11 mouse cellular contexts compared by ENCODE assay signal in the genomic region with DNA sequence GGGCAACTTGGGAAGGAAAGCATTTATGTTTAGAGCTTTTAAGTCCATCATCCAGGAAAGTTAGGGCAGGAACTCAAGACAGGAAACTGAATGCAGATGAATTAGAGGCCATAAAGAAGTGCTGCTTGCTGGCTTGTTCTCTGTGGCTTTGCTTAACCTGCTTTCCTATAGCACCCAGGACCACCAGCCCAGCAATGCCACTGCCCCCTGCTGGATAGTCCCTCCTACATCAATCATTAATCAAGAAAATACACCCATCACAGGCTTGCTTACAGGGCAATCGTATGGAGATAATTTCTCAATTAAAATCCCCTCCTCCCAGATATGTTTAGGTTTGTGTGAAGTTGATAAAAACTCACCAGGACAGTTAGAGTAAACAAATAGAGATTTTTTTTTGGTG. TPM values are rescaled to one million over a fixed set of nuclear protein-coding genes. Genes with fewer than 3 reads are reported as not detected.
A peak's percentile ranks its signal among the peaks of the same experiment; 100 is the strongest.
DNase-seq lines count a peak whose midpoint lies in the region; ATAC-seq and TF ChIP-seq lines count a peak whose summit lies in the region.
"Had no signal": no experiment of that assay in that cellular context is flagged by ENCODE, and none has a peak within 500 bp of the region (broad histone marks: within the 10 kb centered on the region; RNA-seq: fewer than 3 reads in every experiment).

No protein-coding gene starts in this region.

- no peaks in the 10 kb centered on the region for H3K27me3 ChIP-seq in kidney, embryonic 15.5 days
- H3K27me3 ChIP-seq: limb, embryonic 15.5 days had no signal

- peak; percentile 45; the same call in 1 of the 2 replicates for TF ChIP-seq CTCF in embryonic fibroblast, embryonic 13.5 days (IDR thresholded peaks at IDR 0.05; ENCODE audit: borderline replicate concordance, insufficient read depth, low read length)

- H3K4me1 ChIP-seq in kidney, embryonic 15.5 days = peaks cover 10% of the 10 kb centered on the region
- H3K4me1 ChIP-seq in embryonic fibroblast, embryonic 13.5 days (ENCODE audit: control insufficient read depth, insufficient read depth, low read length) = no peaks in the 10 kb centered on the region

- ATAC-seq in CD4-positive, CD25-positive, alpha-beta regulatory T cell, adult 4 months = no peak
- ATAC-seq in kidney, embryonic 15.5 days (replicated peaks; ENCODE audit: low FRiP score) = no peak
- no peak for ATAC-seq in erythroid progenitor cell, adult 5-6 weeks (replicated peaks; ENCODE audit: low FRiP score, poor library complexity, severe bottlenecking)

- 0 out of 2 replicates have a peak, but pooled peaks cover 5% of the 10 kb centered on the region for H3K36me3 ChIP-seq in kidney, embryonic 15.5 days
- H3K36me3 ChIP-seq: limb, embryonic 15.5 days had no signal

- no peak for TF ChIP-seq POLR2A in embryonic fibroblast, embryonic 13.5 days (IDR thresholded peaks at IDR 0.05; ENCODE audit: low read depth, low read length)

- H3K9me3 ChIP-seq in kidney, embryonic 15.5 days (replicated peaks) = no peaks in the 10 kb centered on the region
- H3K9me3 ChIP-seq: limb, embryonic 15.5 days had no signal

- no peak overlapping the region for H3K4me2 ChIP-seq in kidney, embryonic 15.5 days
- H3K4me2 ChIP-seq: limb, embryonic 15.5 days had no signal

- no peak overlapping the region for H3K9ac ChIP-seq in kidney, embryonic 15.5 days
- H3K9ac ChIP-seq: limb, embryonic 15.5 days had no signal

- 57% methylated on average over 1 of the region's 1 CpGs for WGBS in kidney, embryonic 15.5 days

- no peak overlapping the region for H3K4me3 ChIP-seq in kidney, embryonic 15.5 days (replicated peaks)
- no peak overlapping the region for H3K4me3 ChIP-seq in embryonic fibroblast, embryonic 13.5 days (ENCODE audit: insufficient read depth, low read length)
- H3K4me3 ChIP-seq: limb, embryonic 15.5 days had no signal

- DNase-seq in CD4-positive, CD25-positive, alpha-beta regulatory T cell, adult 2 months (ENCODE audit: low read depth, low spot score) = peak; percentile 40
- peak; percentile 44 for DNase-seq in kidney, postnatal 10 days
- peak; percentile 61 for DNase-seq in 3T3-L1 (ENCODE audit: low read depth, low spot score)
- no peak for DNase-seq in frontal cortex, postnatal 10 days (ENCODE audit: low spot score in 2 of 2)
- DNase-seq: adrenal gland, postnatal 10 days had no signal

- H3K27ac ChIP-seq in kidney, embryonic 15.5 days = no peak overlapping the region
- no peak overlapping the region for H3K27ac ChIP-seq in embryonic fibroblast, embryonic 13.5 days (ENCODE audit: insufficient read depth, low read length)
- H3K27ac ChIP-seq: limb, embryonic 15.5 days had no signal

RNA-seq across cellular contexts. Expression of gene Fdxacb1, which starts 4.7 kb away (rescaled TPM):
- polyA plus RNA-seq in CD4-positive, CD25-positive, alpha-beta regulatory T cell, adult 4 months (2017; shearing (Covaris generic)) = 10 to 100 TPM in 1 of 2 experiments, 1 to 10 TPM in 1; 6.5 to 17.9 TPM
- 10.9 and 11.7 TPM in 2 replicates for polyA plus RNA-seq in kidney, embryonic 15.5 days (2015; fragmentation: Nextera tagmentation; extraction: Ambion mirVana)
- 7.2 and 9.3 TPM in 2 replicates for polyA plus RNA-seq in embryonic fibroblast, embryonic 13.5 days (2011; ENCODE audit: insufficient read length, low read depth, missing spikeins)
- total RNA-seq in erythroid progenitor cell, adult 5-6 weeks (2015; ENCODE audit: low replicate concordance) = 7.9 and 8.0 TPM in 2 replicates
- 6.8 and 8.2 TPM in 2 replicates for total RNA-seq in erythroid progenitor cell, adult 5-6 weeks (2017; ENCODE audit: low replicate concordance)

RNA-seq across cellular contexts. Expression of gene Hspb2, which starts 11.2 kb away (rescaled TPM):
- polyA plus RNA-seq in CD4-positive, CD25-positive, alpha-beta regulatory T cell, adult 4 months (2017; shearing (Covaris generic)) = not detected
- 8.1 and 10.5 TPM in 2 replicates for polyA plus RNA-seq in kidney, embryonic 15.5 days (2015; fragmentation: Nextera tagmentation; extraction: Ambion mirVana)
- 1.6 and 3.8 TPM in 2 replicates for polyA plus RNA-seq in embryonic fibroblast, embryonic 13.5 days (2011; ENCODE audit: insufficient read length, low read depth, missing spikeins)
- not detected in 2 replicates for total RNA-seq in erythroid progenitor cell, adult 5-6 weeks (2015; ENCODE audit: low replicate concordance)
- total RNA-seq in erythroid progenitor cell, adult 5-6 weeks (2017; ENCODE audit: low replicate concordance) = not detected in 2 replicates
- total RNA-seq: hematopoietic stem cell, adult 5-6 weeks had no signal

RNA-seq across cellular contexts. Expression of gene Alg9, which starts 11.5 kb away (rescaled TPM):
- polyA plus RNA-seq in CD4-positive, CD25-positive, alpha-beta regulatory T cell, adult 4 months (2017; shearing (Covaris generic)) = 1 to 10 TPM; 9.2 to 9.9 TPM
- 35.6 and 35.9 TPM in 2 replicates for polyA plus RNA-seq in kidney, embryonic 15.5 days (2015; fragmentation: Nextera tagmentation; extraction: Ambion mirVana)
- 22.8 and 24.1 TPM in 2 replicates for polyA plus RNA-seq in embryonic fibroblast, embryonic 13.5 days (2011; ENCODE audit: insufficient read length, low read depth, missing spikeins)
- total RNA-seq in erythroid progenitor cell, adult 5-6 weeks (2015; ENCODE audit: low replicate concordance) = 16.8 and 45.4 TPM in 2 replicates
- total RNA-seq in erythroid progenitor cell, adult 5-6 weeks (2017; ENCODE audit: low replicate concordance) = 11.4 and 14.8 TPM in 2 replicates

RNA-seq across cellular contexts. Expression of gene 1110032A03Rik, which starts 12.0 kb away (rescaled TPM):
- 10 to 100 TPM; 18.2 to 23.2 TPM for polyA plus RNA-seq in CD4-positive, CD25-positive, alpha-beta regulatory T cell, adult 4 months (2017; shearing (Covaris generic))
- 30.1 and 35.0 TPM in 2 replicates for polyA plus RNA-seq in kidney, embryonic 15.5 days (2015; fragmentation: Nextera tagmentation; extraction: Ambion mirVana)
- 21.3 and 27.1 TPM in 2 replicates for polyA plus RNA-seq in embryonic fibroblast, embryonic 13.5 days (2011; ENCODE audit: insufficient read length, low read depth, missing spikeins)
- total RNA-seq in erythroid progenitor cell, adult 5-6 weeks (2015; ENCODE audit: low replicate concordance) = 28.1 and 38.2 TPM in 2 replicates
- total RNA-seq in erythroid progenitor cell, adult 5-6 weeks (2017; ENCODE audit: low replicate concordance) = 15.9 and 21.1 TPM in 2 replicates

RNA-seq across cellular contexts. Expression of gene Cryab, which starts 12.2 kb away (rescaled TPM):
- not detected for polyA plus RNA-seq in CD4-positive, CD25-positive, alpha-beta regulatory T cell, adult 4 months (2017; shearing (Covaris generic))
- polyA plus RNA-seq in kidney, embryonic 15.5 days (2015; fragmentation: Nextera tagmentation; extraction: Ambion mirVana) = 53.1 and 59.0 TPM in 2 replicates
- polyA plus RNA-seq in embryonic fibroblast, embryonic 13.5 days (2011; ENCODE audit: insufficient read length, low read depth, missing spikeins) = 155 and 186 TPM in 2 replicates
- not detected in 2 replicates for total RNA-seq in erythroid progenitor cell, adult 5-6 weeks (2015; ENCODE audit: low replicate concordance)
- total RNA-seq in erythroid progenitor cell, adult 5-6 weeks (2017; ENCODE audit: low replicate concordance) = not detected in 2 replicates

Comparison
In these comparisons a context has a peak if more than half of its experiments do, and no peak if none do; other contexts are left out.
1. DNase-seq: peak in CD4-positive, CD25-positive, alpha-beta regulatory T cell, adult 2 months (single experiment), kidney, postnatal 10 days (single experiment) and 3T3-L1 (single experiment); none in frontal cortex, postnatal 10 days (0 of 2).